Comparison of ENCODE assay signal across 8 mouse cellular contexts in genomic region chr7:30421175-30421889, GRCm38 (mm10). TPM values are rescaled to one million over a fixed set of nuclear protein-coding genes. Genes with fewer than 3 reads are reported as not detected.
DNase-seq lines count a peak whose midpoint lies in the region; ATAC-seq and TF ChIP-seq lines count a peak whose summit lies in the region.

Gene Nfkbid, plus strand, starts transcription at chr7:30421732.

- 9% methylated on average over 31 of the region's 31 CpGs for WGBS in intestine, embryonic 15.5 days
- 5% methylated on average over 31 of the region's 31 CpGs for WGBS in liver, embryonic 14.5 days (ENCODE audit: insufficient replicate concordance)

- no peak for TF ChIP-seq EP300 in liver, embryonic 14.5 days (IDR thresholded peaks at IDR 0.05; ENCODE audit: low read depth)

- TF ChIP-seq CTCF in liver, embryonic 14.5 days (IDR thresholded peaks at IDR 0.05; ENCODE audit: low read depth): no peak

- H3K36me3 ChIP-seq in intestine, embryonic 15.5 days: no peaks in the 10 kb centered on the region; the same call in 1 of the 2 replicates
- H3K36me3 ChIP-seq in liver, embryonic 14.5 days (replicated peaks; ENCODE audit: control insufficient read depth, insufficient read depth, low read depth): no peaks in the 10 kb centered on the region
- no peaks in the 10 kb centered on the region for H3K36me3 ChIP-seq in myocyte (ENCODE audit: control insufficient read depth, insufficient read depth)

- no peak for TF ChIP-seq POLR2A in myocyte (IDR thresholded peaks at IDR 0.05; ENCODE audit: insufficient read length, low read depth)

- peak; percentile 45 for DNase-seq in urinary bladder, adult 2 months (ENCODE audit: low spot score)
- no peak for DNase-seq in urinary bladder, postnatal 10 days (ENCODE audit: low spot score)
- DNase-seq in cerebellum, postnatal 14 days: peak; percentile 71 to 76
- DNase-seq in liver, embryonic 14.5 days (ENCODE audit: low read depth in 3 of 3, low spot score in 3 of 3): peak in 2 of 3 experiments; percentile 44 to 45
- DNase-seq in testis, postnatal 10 days (ENCODE audit: low spot score): peak; percentile 74

- H3K27me3 ChIP-seq in intestine, embryonic 15.5 days (replicated peaks): no peaks in the 10 kb centered on the region
- H3K27me3 ChIP-seq in liver, embryonic 14.5 days (ENCODE audit: control insufficient read depth, insufficient read depth, low read length): peaks cover 4% of the 10 kb centered on the region; the same call in 1 of the 2 replicates
- peaks cover 58% of the 10 kb centered on the region for H3K27me3 ChIP-seq in myocyte (ENCODE audit: control insufficient read depth, insufficient read depth, insufficient read length)

- peak within 1 kb of the TSS; percentile 51 for H3K27ac ChIP-seq in intestine, embryonic 15.5 days
- H3K27ac ChIP-seq in liver, embryonic 14.5 days: no peak within 1 kb of the TSS

- H3K4me1 ChIP-seq in intestine, embryonic 15.5 days (replicated peaks): peaks cover 13% of the 10 kb centered on the region; the same call in 1 of the 2 replicates
- peaks cover 0 to 17% of the 10 kb centered on the region in 2 experiments; a peak in 3 of 4 replicates for H3K4me1 ChIP-seq in liver, embryonic 14.5 days (replicated peaks; ENCODE audit: control insufficient read depth in 2 of 2, insufficient read depth in 2 of 2, low read length in 1 of 2)

- peak within 1 kb of the TSS; percentile 52 for H3K4me3 ChIP-seq in intestine, embryonic 15.5 days (replicated peaks)
- peak within 1 kb of the TSS; percentile 58 to 62 for H3K4me3 ChIP-seq in liver, embryonic 14.5 days (ENCODE audit: insufficient read depth in 1 of 2, low read depth in 2 of 2, low read length in 2 of 2)
- no peak within 1 kb of the TSS for H3K4me3 ChIP-seq in myocyte

- H3K9ac ChIP-seq in intestine, embryonic 15.5 days: peak within 1 kb of the TSS; percentile 53
- peak within 1 kb of the TSS; percentile 37 for H3K9ac ChIP-seq in liver, embryonic 14.5 days (replicated peaks)

- peak; percentile 17 for ATAC-seq in granulocyte monocyte progenitor cell, adult 5-6 weeks (replicated peaks; ENCODE audit: poor library complexity, severe bottlenecking)
- ATAC-seq in intestine, embryonic 15.5 days: peak; percentile 63
- peak; percentile 50; the same call in 1 of the 2 replicates for ATAC-seq in liver, embryonic 14.5 days (ENCODE audit: insufficient read depth)

- H3K79me2 ChIP-seq in myocyte (ENCODE audit: control insufficient read depth, insufficient read depth): no peaks in the 10 kb centered on the region

- H3K9me3 ChIP-seq in intestine, embryonic 15.5 days: no peaks in the 10 kb centered on the region
- no peaks in the 10 kb centered on the region for H3K9me3 ChIP-seq in liver, embryonic 14.5 days (ENCODE audit: control insufficient read depth, low read length)

- H3ac ChIP-seq in myocyte (ENCODE audit: control insufficient read depth, insufficient read length): no peak within 1 kb of the TSS

- H3K4me2 ChIP-seq in intestine, embryonic 15.5 days (replicated peaks): peak within 1 kb of the TSS; percentile 87
- peak within 1 kb of the TSS; percentile 81 for H3K4me2 ChIP-seq in liver, embryonic 14.5 days (ENCODE audit: low read depth)
- H3K4me2 ChIP-seq in myocyte (ENCODE audit: low read depth): peak within 1 kb of the TSS; percentile 45

TF ChIP-seq in myocyte, 11 proteins besides CTCF, POLR2A, EP300 and RAD21:
- TF ChIP-seq POLR2AphosphoS2 (IDR thresholded peaks at IDR 0.05; ENCODE audit: insufficient read length, low read depth): no peak
- no peak for TF ChIP-seq SRF (IDR thresholded peaks at IDR 0.05; ENCODE audit: control insufficient read depth, insufficient read length, low read depth)
- TF ChIP-seq TCF3 (IDR thresholded peaks at IDR 0.05; ENCODE audit: insufficient read length, low read depth): no peak
- no peak for TF ChIP-seq E2F4 (IDR thresholded peaks at IDR 0.05; ENCODE audit: insufficient read depth)

RNA-seq across cellular contexts. Expression of gene Nfkbid, which starts in this region (rescaled TPM):
- polyA plus RNA-seq in urinary bladder, adult 2 months (2012; rRNA removed): 1.8 and 2.0 TPM in 2 replicates
- total RNA-seq in granulocyte monocyte progenitor cell, adult 5-6 weeks (2014; fragmentation: Nextera tagmentation): 16.0 and 16.3 TPM in 2 replicates
- total RNA-seq in granulocyte monocyte progenitor cell, adult 5-6 weeks (2017): 6.8 and 15.1 TPM in 2 replicates
- 2.1 and 2.4 TPM in 2 replicates for polyA plus RNA-seq in intestine, embryonic 15.5 days (2015; fragmentation: Nextera tagmentation; extraction: Ambion mirVana)
- 0.92 and 1.2 TPM in 2 replicates for polyA plus RNA-seq in liver, embryonic 14.5 days (2012; rRNA removed)
- polyA plus RNA-seq in liver, embryonic 14.5 days (2014; fragmentation: Nextera tagmentation; extraction: Ambion mirVana): 0.69 and 1.1 TPM in 2 replicates
- polyA plus RNA-seq in myocyte (2012; fragmentation: generic; extraction: Trizol): 0.07 TPM
